Mouse (Mus musculus) thymus, adult 2 months (tissue): ENCODE measurements at regions not wholly inside any gene's neighbourhood (a gene's known extent, or its start where the extent isn't known, plus 50 kb on each side); places are given as distances from the start of the nearest gene placed in this dataset.
"Not testable (repeated sequence)": the region's sequence is repeated elsewhere in the genome, so short reads cannot be mapped to it uniquely, and the experiment has no call there.

Experiments used
- DNase-seq: peaks from one replicate; pipeline ENCODE4 v3.0.0; 2021
- H3K27ac ChIP-seq: fragments of 200-500 bp; 2 replicates; pipeline ENCODE4 v1.5.1; 2012; ENCODE audit warnings: low read length, control low read depth; ENCODE audit not compliant: control insufficient read depth, insufficient read depth
- H3K27me3 ChIP-seq: fragments of 200-500 bp; 2 replicates; pipeline ENCODE4 v1.6.1; 2012; ENCODE audit warnings: mild to moderate bottlenecking, low read length, moderate library complexity, mixed read lengths; ENCODE audit not compliant: control insufficient read depth, insufficient read depth
- H3K36me3 ChIP-seq: fragments of 200-500 bp; 2 replicates; pipeline ENCODE4 v1.6.1; 2012; ENCODE audit warnings: mild to moderate bottlenecking, low read length, moderate library complexity; ENCODE audit not compliant: control insufficient read depth, insufficient read depth
- H3K4me1 ChIP-seq: fragments of 200-500 bp; replicated peaks from 2 replicates; pipeline ENCODE4 v1.6.1; 2012; ENCODE audit warnings: low read length; ENCODE audit not compliant: control insufficient read depth, insufficient read depth
- H3K4me3 ChIP-seq: fragments of 200-500 bp; 2 replicates; pipeline ENCODE4 v1.5.1; 2012; ENCODE audit warnings: mild to moderate bottlenecking, low read length, control low read depth, moderate library complexity; ENCODE audit not compliant: control insufficient read depth, insufficient read depth
- CTCF ChIP-seq: fragments of 200-500 bp; IDR thresholded peaks from 2 replicates; pipeline ENCODE4 v1.5.1; 2012; ENCODE audit warnings: mild to moderate bottlenecking, control low read depth, low read length, moderate library complexity, borderline replicate concordance; ENCODE audit not compliant: control insufficient read depth, poor library complexity, insufficient read depth; ENCODE audit errors: extremely low read depth
- POLR2A ChIP-seq: fragments of 200-500 bp; IDR thresholded peaks from 2 replicates; pipeline ENCODE4 v1.6.1; 2012; ENCODE audit warnings: mild to moderate bottlenecking, low read length, control low read depth, moderate library complexity; ENCODE audit not compliant: control insufficient read depth, poor library complexity, insufficient read depth; ENCODE audit errors: extremely low read depth
- WGBS: fragments of 180-500 bp; shearing (Covaris S2); methylation state at CpG from one replicate; pipeline ENCODE4 v1.1.7; 2018; 5-methylcytosine and 5-hydroxymethylcytosine counted together

DNA sequence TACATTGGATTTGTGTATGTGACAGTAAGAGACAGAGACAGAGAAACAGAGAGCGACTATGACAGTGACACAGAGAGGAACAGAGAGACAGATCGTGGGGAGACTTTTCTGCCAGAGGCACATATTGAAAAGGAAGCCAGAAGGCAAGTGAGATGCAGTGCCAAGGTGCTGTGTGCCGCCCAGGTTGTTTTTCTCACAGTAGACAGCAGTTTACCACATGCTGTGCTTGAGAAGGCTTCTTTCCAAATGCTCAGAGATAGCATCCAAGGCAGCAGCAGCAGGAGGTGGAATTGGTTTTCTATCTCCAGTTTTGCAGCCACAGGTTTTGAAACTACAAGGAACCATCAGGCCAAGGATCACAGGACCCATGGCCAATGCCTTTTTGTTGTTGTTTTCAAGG is 466.5 kb downstream of the Lrfn5 start:
- 76% methylated on average over 3 of the region's 3 CpGs for WGBS
- H3K27me3 ChIP-seq = no peaks in the 10 kb centered on the region
- no peak for DNase-seq
- no peak overlapping the region for H3K27ac ChIP-seq
- no peaks in the 10 kb centered on the region for H3K4me1 ChIP-seq
- no peak overlapping the region for H3K4me3 ChIP-seq
- H3K36me3 ChIP-seq = no peaks in the 10 kb centered on the region
- TF ChIP-seq POLR2A (no peak), CTCF (no peak)

DNA sequence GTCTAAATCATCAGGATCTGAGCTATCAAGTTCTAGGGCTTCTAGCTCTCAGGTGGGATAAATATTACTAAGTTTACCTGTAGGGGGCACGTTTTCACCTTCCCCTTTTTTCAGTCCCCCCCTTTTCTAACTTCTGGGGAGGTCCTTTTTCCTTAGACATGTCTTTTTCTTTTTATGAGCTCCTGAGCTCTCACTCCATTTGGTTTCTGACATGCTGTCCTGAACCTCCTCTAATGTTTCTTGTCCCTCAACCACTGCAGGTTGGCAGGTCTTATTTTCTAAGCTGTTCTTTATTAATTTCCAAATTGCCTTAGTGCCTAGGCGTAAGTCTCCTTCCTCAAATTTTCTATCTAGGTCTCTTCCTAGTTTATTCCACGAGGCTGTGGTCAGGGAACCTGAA is 470.9 kb downstream of the Lrfn5 start:
- not testable (repeated sequence) for H3K27ac ChIP-seq, H3K4me1 ChIP-seq, DNase-seq, H3K36me3 ChIP-seq, H3K4me3 ChIP-seq, H3K27me3 ChIP-seq
- 77% methylated on average over 3 of the region's 3 CpGs for WGBS

DNA sequence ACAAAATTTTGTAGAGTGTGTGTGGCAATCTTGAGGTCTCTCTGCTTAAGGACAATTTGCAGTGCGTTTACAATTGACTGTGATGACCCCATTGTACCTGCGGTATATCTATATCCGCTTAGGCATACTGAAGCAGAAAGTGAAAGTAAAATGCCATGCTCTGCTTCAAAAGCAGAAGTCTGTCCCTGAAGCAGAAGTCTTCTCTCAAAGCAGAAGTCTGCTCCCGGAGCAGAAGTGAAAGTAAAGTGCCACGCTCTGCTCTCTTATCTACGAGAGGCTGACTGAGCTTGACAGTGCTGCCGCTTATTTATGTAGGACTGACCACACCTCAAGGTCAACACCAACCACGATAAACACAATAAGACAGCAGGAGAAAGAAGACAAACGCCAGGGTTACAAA is 471.3 kb downstream of the Lrfn5 start:
- no peak overlapping the region for H3K4me3 ChIP-seq
- WGBS = 35% methylated on average over 9 of the region's 9 CpGs
- H3K4me1 ChIP-seq = no peaks in the 10 kb centered on the region
- no peak overlapping the region for H3K27ac ChIP-seq
- no peaks in the 10 kb centered on the region for H3K27me3 ChIP-seq
- no peaks in the 10 kb centered on the region for H3K36me3 ChIP-seq
- TF ChIP-seq CTCF = no peak
- no peak for TF ChIP-seq POLR2A
- DNase-seq = peak; percentile 5

DNA sequence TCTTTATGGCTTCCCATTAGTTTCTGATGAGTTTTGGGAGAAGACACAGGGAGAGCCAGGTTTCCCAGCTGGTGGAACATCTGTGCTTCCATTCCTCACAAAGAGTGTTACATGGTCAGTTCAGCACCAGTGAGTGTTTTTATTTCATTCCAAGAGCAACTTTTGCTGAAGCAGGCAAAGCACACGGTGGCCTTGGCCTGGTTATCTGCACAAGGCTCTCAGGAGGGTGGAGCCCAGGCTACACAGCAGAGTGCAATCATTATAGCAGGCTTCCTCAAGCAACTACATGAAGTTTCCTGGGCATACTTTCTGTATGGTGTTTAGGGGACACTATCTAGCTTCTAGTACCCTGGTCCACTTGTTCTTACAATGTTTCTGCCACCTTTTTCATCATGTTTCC is 490.4 kb downstream of the Lrfn5 start:
- 66% methylated on average over 1 of the region's 1 CpGs for WGBS
- TF ChIP-seq POLR2A (no peak), CTCF (no peak)

DNA sequence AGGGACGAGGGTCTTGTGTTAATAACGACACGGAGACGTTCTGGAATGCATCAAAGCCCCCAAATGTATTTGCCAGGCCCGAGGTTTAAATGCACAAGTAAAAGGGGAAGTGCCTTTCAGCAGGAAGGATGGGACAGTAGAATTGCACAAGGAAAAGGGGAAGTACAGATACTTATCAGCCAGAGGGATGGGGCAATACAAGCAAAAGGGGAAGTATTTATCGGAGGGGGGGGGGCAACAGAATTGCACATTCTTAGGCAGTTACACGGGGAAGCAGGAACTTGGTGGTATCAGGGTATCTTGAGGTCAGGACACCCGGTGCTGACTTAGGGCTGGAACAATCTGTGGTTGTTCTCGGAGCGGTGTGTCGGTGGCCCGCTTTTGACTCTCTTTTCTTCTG is 494.7 kb downstream of the Lrfn5 start:
- 54% methylated on average over 11 of the region's 12 CpGs for WGBS
- H3K4me1 ChIP-seq, H3K36me3 ChIP-seq, H3K27ac ChIP-seq, H3K27me3 ChIP-seq, DNase-seq, H3K4me3 ChIP-seq: not testable (repeated sequence)

More for the DNA sequence above, 490.4 kb downstream of the Lrfn5 start:
- Histone ChIP-seq H3K27me3 (no peaks in the 10 kb centered on the region), H3K4me1 (no peaks in the 10 kb centered on the region), H3K4me3 (no peak overlapping the region), H3K36me3 (no peaks in the 10 kb centered on the region), H3K27ac (no peak overlapping the region)
- DNase-seq = no peak
